Mouse (Mus musculus) small intestine, adult 2 months (tissue): Measurements from ENCODE around the gene Gm20696. TPM values are rescaled to one million over a fixed set of nuclear protein-coding genes. Genes with fewer than 3 reads are reported as not detected.

Source experiments
- H3K27ac ChIP-seq: fragments of 200-500 bp; 2 replicates; pipeline ENCODE4 v1.5.1; 2012; ENCODE audit warnings: low read depth, low read length, control low read depth, inconsistent platforms; ENCODE audit not compliant: insufficient read depth
- H3K27me3 ChIP-seq: fragments of 200-500 bp; 2 replicates; pipeline ENCODE4 v1.6.1; 2012; ENCODE audit warnings: mild to moderate bottlenecking, moderate library complexity, low read length, inconsistent platforms; ENCODE audit not compliant: control insufficient read depth, insufficient read depth
- H3K36me3 ChIP-seq: fragments of 200-500 bp; 2 replicates; pipeline ENCODE4 v1.6.1; 2012; ENCODE audit warnings: mild to moderate bottlenecking, low read length, control low read depth, inconsistent platforms; ENCODE audit not compliant: control insufficient read depth, insufficient read depth
- H3K4me1 ChIP-seq: fragments of 200-500 bp; 2 replicates; pipeline ENCODE4 v1.6.1; 2012; ENCODE audit warnings: low read length, inconsistent platforms, mixed read lengths; ENCODE audit not compliant: control insufficient read depth, insufficient read depth, insufficient read length
- H3K4me3 ChIP-seq: fragments of 200-500 bp; 2 replicates; pipeline ENCODE4 v1.5.1; 2012; ENCODE audit warnings: low read depth, mild to moderate bottlenecking, control low read depth, inconsistent platforms, low read length, moderate library complexity
- CTCF ChIP-seq: fragments of 200-500 bp; IDR thresholded peaks from 2 replicates; pipeline ENCODE4 v1.5.1; 2012; ENCODE audit warnings: low read depth, mild to moderate bottlenecking, control low read depth, inconsistent platforms, low read length, moderate library complexity, mixed read lengths; ENCODE audit not compliant: insufficient replicate concordance, insufficient read length; ENCODE audit errors: extremely low read depth
- POLR2A ChIP-seq: fragments of 200-500 bp; IDR thresholded peaks from 2 replicates; pipeline ENCODE4 v1.6.1; 2012; ENCODE audit warnings: low read depth, mild to moderate bottlenecking, control low read depth, inconsistent platforms, low read length, moderate library complexity
- WGBS: fragments of 180-500 bp; shearing (Covaris S2); methylation state at CpG from one replicate; pipeline ENCODE4 v1.1.7; 2018; 5-methylcytosine and 5-hydroxymethylcytosine counted together
- polyA plus RNA-seq: library from polyadenylated mRNA; depleted of rRNA; stranded (reverse); fragments of >200 nt; gene quantifications from 2 replicates; pipeline ENCODE4 v1.2.3, GENCODE M21; 2012

Gene Gm20696
- polyA plus RNA-seq, 1 experiment = 0.57 TPM

- no peaks in the 10 kb centered on the region for H3K36me3 ChIP-seq
- H3K27me3 ChIP-seq = no peaks in the 10 kb centered on the region
- TF ChIP-seq CTCF (no peak), POLR2A (no peak)
- 71% methylated on average over 6 of the region's 6 CpGs for WGBS
- H3K4me1 ChIP-seq = no peaks in the 10 kb centered on the region
- no peak overlapping the region for H3K4me3 ChIP-seq
- no peak overlapping the region for H3K27ac ChIP-seq
Measured at GRCm38 (mm10) chr6:99575633-99576032, 91.0 kb downstream of the Gm20696 start.

GRCm38 (mm10) chr6:99573343-99573742 lies 93.3 kb downstream of the Gm20696 start:
- Histone ChIP-seq H3K27ac (no peak overlapping the region), H3K36me3 (no peaks in the 10 kb centered on the region), H3K4me1 (no peaks in the 10 kb centered on the region), H3K4me3 (no peak overlapping the region), H3K27me3 (no peaks in the 10 kb centered on the region)
- WGBS = 88% methylated on average over 2 of the region's 2 CpGs
- TF ChIP-seq POLR2A = no peak
- no peak for TF ChIP-seq CTCF

GRCm38 (mm10) chr6:99572071-99572470 lies 94.5 kb downstream of the Gm20696 start:
- Histone ChIP-seq H3K4me1 (no peaks in the 10 kb centered on the region), H3K27ac (no peak overlapping the region), H3K4me3 (no peak overlapping the region), H3K27me3 (no peaks in the 10 kb centered on the region), H3K36me3 (no peaks in the 10 kb centered on the region)
- TF ChIP-seq POLR2A = no peak
- no peak for TF ChIP-seq CTCF
- 68% methylated on average over 5 of the region's 5 CpGs for WGBS

- Histone ChIP-seq H3K4me1 (no peaks in the 10 kb centered on the region), H3K4me3 (no peak overlapping the region), H3K36me3 (no peaks in the 10 kb centered on the region), H3K27ac (no peak overlapping the region), H3K27me3 (no peaks in the 10 kb centered on the region)
- WGBS = 68% methylated on average over 8 of the region's 8 CpGs
- no peak for TF ChIP-seq POLR2A
- no peak for TF ChIP-seq CTCF
Measured at GRCm38 (mm10) chr6:99566921-99567320, 99.7 kb downstream of the Gm20696 start.

GRCm38 (mm10) chr6:99564766-99565165 lies 101.8 kb downstream of the Gm20696 start:
- no peak for TF ChIP-seq POLR2A
- TF ChIP-seq CTCF = no peak
- Histone ChIP-seq H3K4me3 (no peak overlapping the region), H3K4me1 (no peaks in the 10 kb centered on the region), H3K27ac (no peak overlapping the region), H3K36me3 (no peaks in the 10 kb centered on the region), H3K27me3 (no peaks in the 10 kb centered on the region)
- 79% methylated on average over 3 of the region's 3 CpGs for WGBS

GRCm38 (mm10) chr6:99556950-99557349 lies 109.6 kb downstream of the Gm20696 start:
- Histone ChIP-seq H3K4me3 (no peak overlapping the region), H3K27ac (no peak overlapping the region), H3K4me1 (no peaks in the 10 kb centered on the region), H3K36me3 (no peaks in the 10 kb centered on the region), H3K27me3 (no peaks in the 10 kb centered on the region)
- TF ChIP-seq CTCF (no peak), POLR2A (no peak)
- 75% methylated on average over 5 of the region's 5 CpGs for WGBS

- H3K36me3 ChIP-seq = no peaks in the 10 kb centered on the region
- H3K4me3 ChIP-seq = no peak overlapping the region
- H3K27me3 ChIP-seq = no peaks in the 10 kb centered on the region
- TF ChIP-seq POLR2A = no peak
- TF ChIP-seq CTCF = no peak
- H3K4me1 ChIP-seq = no peaks in the 10 kb centered on the region
- H3K27ac ChIP-seq = no peak overlapping the region
- WGBS = 65% methylated on average over 1 of the region's 1 CpGs
Measured at GRCm38 (mm10) chr6:99552816-99553215, 113.8 kb downstream of the Gm20696 start.

- WGBS = 88% methylated on average over 2 of the region's 2 CpGs
- TF ChIP-seq CTCF = no peak
- TF ChIP-seq POLR2A = no peak
- Histone ChIP-seq H3K27ac (no peak overlapping the region), H3K4me1 (no peaks in the 10 kb centered on the region), H3K27me3 (no peaks in the 10 kb centered on the region), H3K4me3 (no peak overlapping the region), H3K36me3 (no peaks in the 10 kb centered on the region)
Measured at GRCm38 (mm10) chr6:99546416-99546815, 120.2 kb downstream of the Gm20696 start.
